Mouse (Mus musculus): ENCODE measurements at regions not wholly inside any gene's neighbourhood (a gene's known extent, or its start where the extent isn't known, plus 50 kb on each side); places are given as distances from the start of the nearest gene placed in this dataset.

- no peaks in the 10 kb centered on the region for H3K27me3 ChIP-seq (replicated peaks; ENCODE audit: control insufficient read depth, insufficient read depth, low read length)
- no peak overlapping the region for H3K4me3 ChIP-seq (ENCODE audit: insufficient read depth, low read depth, low read length)
- H3K36me3 ChIP-seq (ENCODE audit: control insufficient read depth, insufficient read depth, low read length), result no peaks in the 10 kb centered on the region
- WGBS, result 79% methylated on average over 4 of the region's 4 CpGs
- no peaks in the 10 kb centered on the region for H3K4me1 ChIP-seq (ENCODE audit: control insufficient read depth, insufficient read depth, low read length)
- DNase-seq, result peak; percentile 22
- TF ChIP-seq POLR2A (IDR thresholded peaks at IDR 0.05; ENCODE audit: low read depth, low read length) (no peak), CTCF (conservative IDR thresholded peaks at IDR 0.05; ENCODE audit: insufficient read depth, insufficient read length, low read depth, low read length) (no peak)
- H3K27ac ChIP-seq (ENCODE audit: insufficient read depth, low read depth, low read length), result no peak overlapping the region
Observed at GRCm38 (mm10) chr2:61310405-61310804, 268.0 kb upstream of the Tank start.

- no peaks in the 10 kb centered on the region for H3K27me3 ChIP-seq (replicated peaks; ENCODE audit: control insufficient read depth, insufficient read depth, low read length)
- whole genome bisulfite sequencing, result 74% methylated on average over 2 of the region's 2 CpGs
- DNase-seq, result no peak
- TF ChIP-seq POLR2A (IDR thresholded peaks at IDR 0.05; ENCODE audit: low read depth, low read length), result no peak
- no peak for TF ChIP-seq CTCF (conservative IDR thresholded peaks at IDR 0.05; ENCODE audit: insufficient read depth, insufficient read length, low read depth, low read length)
- H3K27ac ChIP-seq (ENCODE audit: insufficient read depth, low read depth, low read length), result no peak overlapping the region
- H3K4me1 ChIP-seq (ENCODE audit: control insufficient read depth, insufficient read depth, low read length), result no peaks in the 10 kb centered on the region
- H3K36me3 ChIP-seq (ENCODE audit: control insufficient read depth, insufficient read depth, low read length), result no peaks in the 10 kb centered on the region
- H3K4me3 ChIP-seq (ENCODE audit: insufficient read depth, low read depth, low read length), result no peak overlapping the region
Observed at GRCm38 (mm10) chr2:61309219-61309618, 269.2 kb upstream of the Tank start.

GRCm38 (mm10) chr2:61297135-61297534 lies 281.2 kb upstream of the Tank start:
- H3K4me1 ChIP-seq (ENCODE audit: control insufficient read depth, insufficient read depth, low read length), result peaks cover 6% of the 10 kb centered on the region; the same call in 1 of the 2 replicates
- no peaks in the 10 kb centered on the region for H3K36me3 ChIP-seq (ENCODE audit: control insufficient read depth, insufficient read depth, low read length)
- whole genome bisulfite sequencing, result 51% methylated on average over 5 of the region's 5 CpGs
- peak overlapping the region; percentile 86 for H3K27ac ChIP-seq (ENCODE audit: insufficient read depth, low read depth, low read length)
- H3K27me3 ChIP-seq (replicated peaks; ENCODE audit: control insufficient read depth, insufficient read depth, low read length), result no peaks in the 10 kb centered on the region
- TF ChIP-seq POLR2A (IDR thresholded peaks at IDR 0.05; ENCODE audit: low read depth, low read length) (no peak), CTCF (conservative IDR thresholded peaks at IDR 0.05; ENCODE audit: insufficient read depth, insufficient read length, low read depth, low read length) (no peak)
- no peak overlapping the region for H3K4me3 ChIP-seq (ENCODE audit: insufficient read depth, low read depth, low read length)
- peak; percentile 83 for DNase-seq

- Histone ChIP-seq H3K27ac (ENCODE audit: insufficient read depth, low read depth, low read length) (peak overlapping the region; percentile 86), H3K4me3 (ENCODE audit: insufficient read depth, low read depth, low read length) (no peak overlapping the region)
- TF ChIP-seq CTCF (conservative IDR thresholded peaks at IDR 0.05; ENCODE audit: insufficient read depth, insufficient read length, low read depth, low read length) (no peak), POLR2A (IDR thresholded peaks at IDR 0.05; ENCODE audit: low read depth, low read length) (no peak)
Observed at GRCm38 (mm10) chr2:61296606-61297005, 281.8 kb upstream of the Tank start.

GRCm38 (mm10) chr2:61295261-61295964 lies 283.0 kb upstream of the Tank start:
- H3K27ac ChIP-seq (ENCODE audit: insufficient read depth, low read depth, low read length), result peak overlapping the region; percentile 77
- TF ChIP-seq CTCF (conservative IDR thresholded peaks at IDR 0.05; ENCODE audit: insufficient read depth, insufficient read length, low read depth, low read length), result no peak
- TF ChIP-seq POLR2A (IDR thresholded peaks at IDR 0.05; ENCODE audit: low read depth, low read length), result no peak
- H3K4me1 ChIP-seq (ENCODE audit: control insufficient read depth, insufficient read depth, low read length), result peaks cover 6% of the 10 kb centered on the region; the same call in 1 of the 2 replicates
- 57% methylated on average over 6 of the region's 6 CpGs for WGBS
- peak; percentile 84 for DNase-seq
- no peaks in the 10 kb centered on the region for H3K27me3 ChIP-seq (replicated peaks; ENCODE audit: control insufficient read depth, insufficient read depth, low read length)
- no peak overlapping the region for H3K4me3 ChIP-seq (ENCODE audit: insufficient read depth, low read depth, low read length)
- H3K36me3 ChIP-seq (ENCODE audit: control insufficient read depth, insufficient read depth, low read length), result no peaks in the 10 kb centered on the region

More at GRCm38 (mm10) chr2:61296606-61297005, 281.8 kb upstream of the Tank start:
- 77% methylated on average over 6 of the region's 6 CpGs for WGBS
- H3K27me3 ChIP-seq (replicated peaks; ENCODE audit: control insufficient read depth, insufficient read depth, low read length), result no peaks in the 10 kb centered on the region
- DNase-seq, result no peak
- no peaks in the 10 kb centered on the region for H3K36me3 ChIP-seq (ENCODE audit: control insufficient read depth, insufficient read depth, low read length)
- H3K4me1 ChIP-seq (ENCODE audit: control insufficient read depth, insufficient read depth, low read length), result peaks cover 6% of the 10 kb centered on the region; the same call in 1 of the 2 replicates

GRCm38 (mm10) chr2:61288246-61288645 lies 290.1 kb upstream of the Tank start:
- no peak for DNase-seq
- Histone ChIP-seq H3K4me1 (ENCODE audit: control insufficient read depth, insufficient read depth, low read length) (no peaks in the 10 kb centered on the region), H3K27ac (ENCODE audit: insufficient read depth, low read depth, low read length) (no peak overlapping the region), H3K27me3 (replicated peaks; ENCODE audit: control insufficient read depth, insufficient read depth, low read length) (no peaks in the 10 kb centered on the region), H3K36me3 (ENCODE audit: control insufficient read depth, insufficient read depth, low read length) (no peaks in the 10 kb centered on the region), H3K4me3 (ENCODE audit: insufficient read depth, low read depth, low read length) (no peak overlapping the region)
- TF ChIP-seq POLR2A (IDR thresholded peaks at IDR 0.05; ENCODE audit: low read depth, low read length) (no peak), CTCF (conservative IDR thresholded peaks at IDR 0.05; ENCODE audit: insufficient read depth, insufficient read length, low read depth, low read length) (no peak)
- WGBS, result 90% methylated on average over 2 of the region's 2 CpGs

GRCm38 (mm10) chr2:61284706-61285105 lies 293.7 kb upstream of the Tank start:
- TF ChIP-seq POLR2A (IDR thresholded peaks at IDR 0.05; ENCODE audit: low read depth, low read length), result no peak
- 52% methylated on average over 6 of the region's 6 CpGs for WGBS
- no peaks in the 10 kb centered on the region for H3K36me3 ChIP-seq (ENCODE audit: control insufficient read depth, insufficient read depth, low read length)
- no peaks in the 10 kb centered on the region for H3K4me1 ChIP-seq (ENCODE audit: control insufficient read depth, insufficient read depth, low read length)
- no peak overlapping the region for H3K27ac ChIP-seq (ENCODE audit: insufficient read depth, low read depth, low read length)
- no peaks in the 10 kb centered on the region for H3K27me3 ChIP-seq (replicated peaks; ENCODE audit: control insufficient read depth, insufficient read depth, low read length)
- H3K4me3 ChIP-seq (ENCODE audit: insufficient read depth, low read depth, low read length), result no peak overlapping the region
- DNase-seq, result no peak

Data from kidney, adult 2 months (tissue).